Mouse (Mus musculus) kidney, adult 2 months (tissue): ENCODE results near the gene Gys1.

Experiments used
- CTCF ChIP-seq: fragments of 200-500 bp; conservative IDR thresholded peaks from 2 replicates; pipeline ENCODE4 v1.5.1; 2011; ENCODE audit warnings: low read depth, mild to moderate bottlenecking, control low read depth, low read length, moderate library complexity, mixed read lengths; ENCODE audit not compliant: insufficient read depth, insufficient read length
- POLR2A ChIP-seq: fragments of 200-500 bp; IDR thresholded peaks from one replicate; pipeline ENCODE4 v1.6.1; 2011; ENCODE audit warnings: low read depth, low read length, control low read depth

DNA sequence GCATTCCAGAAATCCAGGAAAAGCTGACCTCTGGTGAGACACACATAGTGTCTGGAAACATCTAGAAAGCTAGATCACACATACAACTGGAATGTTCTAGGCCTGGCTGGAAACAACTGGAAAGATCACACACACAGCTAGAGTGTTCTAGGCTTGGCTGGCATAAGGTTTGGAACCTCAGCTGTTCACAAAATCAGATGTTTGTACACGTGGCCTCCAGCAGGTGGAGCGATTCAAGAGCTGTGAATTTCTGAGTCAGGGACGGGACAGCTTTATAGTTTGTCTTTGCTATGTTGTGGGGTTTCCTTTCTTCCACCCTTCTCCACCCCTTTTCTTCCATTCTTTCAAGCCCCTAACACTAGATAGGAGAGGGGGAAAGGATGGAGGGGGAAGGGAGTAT, 42.4 kb downstream of the Gys1 start:
- TF ChIP-seq POLR2A (no peak), CTCF (peak; percentile 73)
